Mouse (Mus musculus) ES-CJ7 (cell line): ENCODE results near the gene Zmynd15.
"Not testable (repeated sequence)": the region's sequence is repeated elsewhere in the genome, so short reads cannot be mapped to it uniquely, and the experiment has no call there.

ENCODE experiments used
- DNase-seq: peaks from one replicate; pipeline ENCODE4 v3.0.0; 2011; ENCODE audit warnings: low read depth, low spot score

The Zmynd15 gene

GRCm38 (mm10) chr11:70458688-70459600, at the start of gene Zmynd15:
Gene Zmynd15 (plus strand): TSS chr11:70459433.
- no peak for DNase-seq

GRCm38 (mm10) chr11:70409594-70410296, 49.5 kb upstream of the Zmynd15 start, which contains the start of gene Pelp1:
Gene Pelp1 (minus strand): TSS chr11:70410031.
- DNase-seq, result peak; percentile 99

GRCm38 (mm10) chr11:70410297-70410643, 49.0 kb upstream of the Zmynd15 start:
- DNase-seq, result no peak

- no peak for DNase-seq
These were observed 46.6 kb upstream of the Zmynd15 start for GRCm38 (mm10) chr11:70412591-70412990.

DNA sequence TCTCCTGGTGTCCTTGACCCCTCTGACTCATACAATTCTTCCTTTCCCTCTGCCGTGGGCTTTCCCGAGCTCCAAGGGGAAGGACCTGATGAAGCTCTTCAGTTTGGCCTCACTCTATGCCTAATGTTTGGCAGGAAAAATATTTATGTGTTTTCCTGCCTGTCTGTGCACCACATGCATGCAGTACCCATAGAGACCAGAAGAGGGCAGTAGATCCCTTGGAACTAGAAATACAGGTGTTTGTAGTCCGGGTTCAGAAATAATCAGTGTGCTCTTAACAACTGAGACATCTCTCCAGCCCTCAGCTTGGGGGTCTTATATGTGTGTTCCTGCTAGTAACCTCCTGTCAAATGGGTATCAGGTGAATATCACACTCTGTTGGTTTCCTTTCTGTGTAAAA, 45.3 kb upstream of the Zmynd15 start:
- DNase-seq, result peak; percentile 89

GRCm38 (mm10) chr11:70418199-70418598, 41.0 kb upstream of the Zmynd15 start:
- DNase-seq, result no peak

DNA sequence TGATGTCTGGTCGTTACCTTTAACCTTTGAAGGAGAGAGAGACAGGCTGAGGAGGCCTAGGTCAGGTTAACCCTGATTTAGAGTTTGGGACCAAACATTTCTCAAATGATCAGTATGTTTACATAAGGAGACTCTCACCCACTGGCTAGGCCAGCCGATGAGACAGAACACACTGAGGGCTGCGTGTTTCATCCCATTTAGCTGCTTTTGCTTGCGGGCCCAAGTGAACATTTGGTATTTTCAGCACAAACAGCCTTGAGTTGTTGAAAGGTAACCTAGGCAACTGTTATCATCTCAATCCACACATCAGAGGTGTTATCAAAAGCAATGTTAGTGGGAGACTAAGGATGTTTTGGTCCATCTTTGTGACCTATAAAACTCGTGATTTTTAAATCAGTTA, 39.7 kb upstream of the Zmynd15 start:
- no peak for DNase-seq

GRCm38 (mm10) chr11:70426598-70426997, 32.6 kb upstream of the Zmynd15 start:
- not testable (repeated sequence) for DNase-seq

DNA sequence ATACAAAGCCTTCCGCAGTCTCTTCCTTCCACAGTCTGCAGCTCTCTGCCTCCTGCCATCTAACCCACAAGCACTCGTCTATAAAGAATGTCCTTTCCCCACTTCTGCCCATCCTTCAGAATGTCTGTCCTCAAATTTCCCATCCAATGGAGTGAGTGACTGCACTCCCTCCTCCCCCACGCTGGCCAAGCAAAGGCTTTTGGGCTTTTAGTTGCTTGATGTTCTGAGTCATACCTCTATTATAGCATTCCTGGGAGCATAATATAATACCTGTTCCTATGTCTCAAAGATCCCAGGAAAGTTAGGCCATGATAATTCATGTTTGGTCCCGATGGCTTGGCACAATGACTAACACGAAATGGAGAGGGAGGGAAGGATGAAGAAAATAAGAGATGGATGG, 27.7 kb upstream of the Zmynd15 start:
- DNase-seq, result no peak

GRCm38 (mm10) chr11:70432048-70432894, 27.0 kb upstream of the Zmynd15 start, which contains the start of gene Arrb2:
Gene Arrb2 (plus strand): TSS chr11:70432635.
- peak; percentile 99 for DNase-seq

DNA sequence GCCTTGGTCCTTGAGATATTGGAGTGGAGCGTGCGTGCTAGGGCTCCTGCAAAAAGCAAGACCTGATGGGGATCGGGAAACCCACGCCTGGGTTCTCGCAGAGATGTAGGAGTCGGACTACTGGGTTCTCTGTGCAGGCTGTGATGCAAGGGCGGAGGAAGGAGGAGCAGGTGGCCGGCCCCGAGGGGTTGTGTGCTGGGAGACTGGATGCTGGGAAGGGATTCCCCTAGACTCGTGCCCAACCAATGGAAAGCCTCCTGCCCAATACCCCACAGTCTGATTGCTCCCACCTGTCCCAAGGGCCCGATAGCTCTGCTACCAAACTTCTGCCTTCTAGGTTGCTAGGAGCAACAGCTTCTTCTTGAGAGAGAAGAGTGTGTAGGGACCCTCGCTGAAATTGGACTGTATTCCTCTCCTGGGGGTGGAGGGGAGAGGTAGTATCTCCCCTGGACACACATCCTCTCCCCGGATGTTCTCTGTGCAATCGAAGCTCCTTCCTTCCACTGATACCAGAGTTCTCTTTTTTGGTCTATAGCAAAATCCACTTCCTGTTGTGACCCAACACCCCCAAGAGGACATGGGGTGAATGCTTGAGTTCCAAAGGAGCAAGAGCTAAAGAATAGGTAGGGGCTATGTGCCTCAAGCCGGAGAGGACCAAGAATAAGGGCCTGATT, 26.2 kb upstream of the Zmynd15 start:
- peak; percentile 39 for DNase-seq

DNA sequence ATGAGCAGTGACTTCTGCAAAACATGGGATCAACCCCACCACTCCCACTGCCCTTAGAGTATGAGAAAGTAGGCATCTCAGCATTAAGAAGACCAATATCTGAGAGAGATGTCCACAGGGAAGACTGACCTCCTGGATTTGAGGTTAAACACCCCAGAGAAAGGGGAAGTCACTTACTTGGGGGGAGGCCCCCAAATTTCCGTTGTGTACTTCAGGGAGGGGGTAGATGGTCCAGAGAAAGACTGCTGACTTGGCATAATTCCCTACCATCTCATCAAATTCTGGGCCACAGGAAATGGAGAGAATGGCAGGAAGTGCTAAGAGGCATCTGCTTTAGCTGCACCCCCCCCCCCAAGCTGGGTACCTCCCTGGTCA, 25.7 kb upstream of the Zmynd15 start:
- DNase-seq, result no peak

- DNase-seq, result no peak
These were observed 25.3 kb upstream of the Zmynd15 start for GRCm38 (mm10) chr11:70433951-70434350.

- no peak for DNase-seq
These were observed 23.8 kb upstream of the Zmynd15 start for GRCm38 (mm10) chr11:70435476-70435875.

GRCm38 (mm10) chr11:70437426-70437825, 21.8 kb upstream of the Zmynd15 start:
- DNase-seq, result no peak

GRCm38 (mm10) chr11:70438728-70439374, 20.4 kb upstream of the Zmynd15 start:
- DNase-seq, result no peak

- no peak for DNase-seq
These were observed 18.6 kb upstream of the Zmynd15 start for GRCm38 (mm10) chr11:70440637-70441036.

GRCm38 (mm10) chr11:70441882-70442281, 17.4 kb upstream of the Zmynd15 start:
- DNase-seq, result no peak

DNA sequence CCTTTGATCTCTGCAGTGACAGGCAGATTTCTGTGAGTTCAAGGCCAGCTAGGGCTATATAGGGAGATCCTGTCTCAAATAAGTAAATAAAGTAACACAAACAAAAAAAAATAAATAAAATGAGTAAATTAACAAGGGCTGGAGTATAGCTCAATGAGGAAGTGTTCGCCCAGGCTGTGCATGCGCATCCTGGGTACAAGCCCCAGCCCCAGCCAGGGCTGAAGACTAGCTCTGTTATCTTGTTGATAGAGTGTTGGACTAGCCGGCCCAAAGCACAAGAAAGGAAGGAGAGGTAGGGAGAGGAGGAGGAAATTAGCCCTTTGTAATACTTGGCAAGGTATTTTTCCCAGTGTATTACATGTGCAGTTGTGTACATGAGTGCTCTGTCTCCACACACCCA, 15.3 kb upstream of the Zmynd15 start:
- no peak for DNase-seq

DNA sequence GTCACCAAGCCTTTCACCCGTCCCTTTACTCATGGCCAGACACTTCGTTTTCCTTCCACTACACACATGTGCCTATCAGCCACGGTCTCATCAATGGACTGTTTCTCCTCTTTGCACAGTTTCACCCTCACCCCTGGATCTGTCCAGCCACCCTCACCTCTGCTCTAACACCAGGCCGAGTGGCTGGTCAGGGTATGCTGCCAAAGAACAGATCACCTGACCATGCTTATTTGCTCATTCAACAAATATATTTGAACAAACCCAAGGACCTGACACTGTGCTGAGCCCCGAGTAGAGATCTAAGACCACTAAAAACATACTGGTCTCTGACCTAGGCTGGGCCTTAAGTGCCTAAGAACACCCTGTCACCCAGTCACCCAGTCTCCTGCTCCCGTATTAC, 14.6 kb upstream of the Zmynd15 start:
- DNase-seq, result no peak

DNA sequence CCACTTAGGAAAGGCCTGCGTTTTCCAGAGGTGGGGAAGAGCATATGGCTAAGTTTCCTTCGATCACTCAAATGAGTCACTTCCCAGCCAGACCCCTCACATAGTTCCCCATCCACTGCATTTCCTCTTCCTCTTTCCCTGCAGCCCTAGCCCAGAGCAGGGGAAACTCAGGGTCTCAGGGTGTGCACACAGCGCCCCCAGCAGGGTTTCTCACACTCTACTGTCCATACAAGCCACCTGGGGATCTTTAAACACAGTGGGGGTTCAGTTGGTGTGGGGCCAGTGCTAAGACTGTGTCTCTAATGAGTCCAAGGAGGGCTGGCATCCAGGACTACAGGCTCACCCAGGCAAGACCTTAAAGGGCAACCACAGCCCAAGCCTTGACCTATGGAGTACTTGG, 12.5 kb upstream of the Zmynd15 start:
- DNase-seq, result peak; percentile 41
